Mouse (Mus musculus) adrenal gland, adult (tissue): Measurements from ENCODE around the gene H2-M10.6.

Source experiments
- DNase-seq, 2 experiments: peaks; one replicate each; pipeline ENCODE4 v3.0.0; 2022 to 2023; ENCODE audit warnings: low spot score in 1 of 2; ENCODE audit not compliant: inconsistent age in 2 of 2

The H2-M10.6 gene

GRCm38 (mm10) chr17:36840961-36841445 is 29.0 kb downstream of the H2-M10.6 start:
- DNase-seq = peak in 1 of 2 experiments; percentile 72

GRCm38 (mm10) chr17:36843696-36844095 is 31.7 kb downstream of the H2-M10.6 start:
- DNase-seq = no peak

GRCm38 (mm10) chr17:36844286-36844719 is 32.3 kb downstream of the H2-M10.6 start:
- DNase-seq = no peak

- peak; percentile 82 to 91 for DNase-seq
Observed at GRCm38 (mm10) chr17:36844725-36845124, 32.8 kb downstream of the H2-M10.6 start.

- no peak for DNase-seq
Observed at GRCm38 (mm10) chr17:36848911-36849310, 36.9 kb downstream of the H2-M10.6 start.

GRCm38 (mm10) chr17:36849992-36850391 is 38.0 kb downstream of the H2-M10.6 start:
- DNase-seq = no peak

- no peak for DNase-seq
Observed at GRCm38 (mm10) chr17:36851200-36851599, 39.2 kb downstream of the H2-M10.6 start.

- DNase-seq = no peak
Observed at GRCm38 (mm10) chr17:36851627-36852026, 39.7 kb downstream of the H2-M10.6 start.

GRCm38 (mm10) chr17:36855484-36855883 is 43.5 kb downstream of the H2-M10.6 start:
- DNase-seq = no peak

- DNase-seq = no peak
Observed at GRCm38 (mm10) chr17:36856236-36856635, 44.3 kb downstream of the H2-M10.6 start.

- DNase-seq = no peak
Observed at GRCm38 (mm10) chr17:36858181-36858580, 46.2 kb downstream of the H2-M10.6 start.

- no peak for DNase-seq
Observed at GRCm38 (mm10) chr17:36861680-36862079, 49.7 kb downstream of the H2-M10.6 start.
